ENCODE assay signal across 13 mouse cellular contexts in the genomic region with DNA sequence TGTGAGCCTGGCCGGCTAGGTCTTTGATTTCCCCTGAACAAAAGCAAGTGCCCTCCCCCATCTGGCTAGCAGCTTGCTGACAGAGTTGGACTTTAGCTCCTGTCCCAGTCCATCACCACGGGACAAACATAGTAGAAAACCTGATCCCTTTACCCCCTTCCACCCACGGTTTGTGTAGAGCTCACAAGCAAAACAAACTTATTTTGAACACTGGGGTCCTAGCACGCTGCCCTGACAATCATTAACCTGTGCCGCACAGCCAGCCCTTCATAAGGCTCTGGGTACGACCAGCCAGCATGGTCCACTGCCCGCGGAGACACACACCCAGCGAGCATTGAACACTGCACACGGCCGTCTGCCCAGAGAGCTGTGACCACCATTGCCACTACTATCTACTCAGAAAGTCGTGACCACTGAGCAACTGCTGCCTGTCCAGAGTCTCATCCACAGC. TPM values are rescaled to one million over a fixed set of nuclear protein-coding genes. Genes with fewer than 3 reads are reported as not detected.
DNase-seq lines count a peak whose midpoint lies in the region; ATAC-seq and TF ChIP-seq lines count a peak whose summit lies in the region.
"Had no signal": no experiment of that assay in that cellular context is flagged by ENCODE, and none has a peak within 500 bp of the region (broad histone marks: within the 10 kb centered on the region; RNA-seq: fewer than 3 reads in every experiment).

A gene (plus strand): TSS at position 292 of the 451 bp plus-strand sequence.

- WGBS in forebrain, embryonic 10.5 days = 42% methylated on average over 12 of the region's 12 CpGs
- WGBS in forebrain, embryonic 13.5 days = 20% methylated on average over 12 of the region's 12 CpGs
- WGBS in liver, embryonic 11.5 days = 63% methylated on average over 12 of the region's 12 CpGs

- peak; percentile 43 for DNase-seq in forebrain, embryonic 10.5 days (ENCODE audit: extremely low spot score, low spot score)
- peak; percentile 75 to 85 for DNase-seq in kidney, adult 8-10 months
- no peak for DNase-seq in liver, embryonic 11.5 days (ENCODE audit: low spot score)
- no peak for DNase-seq in left cerebral cortex, postnatal 14 days (ENCODE audit: low spot score in 2 of 2)
- DNase-seq in frontal cortex, postnatal 14 days (ENCODE audit: low spot score in 2 of 2) = no peak
- no peak for DNase-seq in frontal cortex, postnatal 25 days (ENCODE audit: low spot score in 2 of 2)
- DNase-seq: layer of hippocampus, adult 9-11 months; lung, adult 18-20 months had no signal

- H3K9ac ChIP-seq in forebrain, embryonic 13.5 days = no peak within 1 kb of the TSS
- 0 out of 2 replicates have a peak within 1 kb of the TSS, but pooled peaks have one; percentile 16 for H3K9ac ChIP-seq in liver, embryonic 11.5 days (ENCODE audit: low read depth, low read length)

- H3K4me2 ChIP-seq in forebrain, embryonic 13.5 days = no peak within 1 kb of the TSS
- peak within 1 kb of the TSS; percentile 48 for H3K4me2 ChIP-seq in liver, embryonic 11.5 days

- no peak within 1 kb of the TSS for H3K4me3 ChIP-seq in forebrain, embryonic 10.5 days
- no peak within 1 kb of the TSS for H3K4me3 ChIP-seq in forebrain, embryonic 13.5 days
- peak within 1 kb of the TSS; percentile 61 for H3K4me3 ChIP-seq in E14TG2a.4 (replicated peaks; ENCODE audit: low read length)
- peak within 1 kb of the TSS; percentile 42 for H3K4me3 ChIP-seq in liver, embryonic 11.5 days (ENCODE audit: low read depth, low read length)

- no peaks in the 10 kb centered on the region; the same call in 1 of the 2 replicates for H3K27me3 ChIP-seq in forebrain, embryonic 10.5 days (ENCODE audit: poor library complexity, severe bottlenecking)
- no peaks in the 10 kb centered on the region for H3K27me3 ChIP-seq in forebrain, embryonic 13.5 days
- peaks cover 32% of the 10 kb centered on the region for H3K27me3 ChIP-seq in E14TG2a.4 (ENCODE audit: insufficient read depth, low read length)
- no peaks in the 10 kb centered on the region for H3K27me3 ChIP-seq in liver, embryonic 11.5 days (replicated peaks; ENCODE audit: control insufficient read depth, insufficient read depth, low read length)

- H3K36me3 ChIP-seq in forebrain, embryonic 10.5 days (replicated peaks) = no peaks in the 10 kb centered on the region
- H3K36me3 ChIP-seq in forebrain, embryonic 13.5 days (ENCODE audit: poor library complexity, severe bottlenecking) = no peaks in the 10 kb centered on the region
- no peaks in the 10 kb centered on the region for H3K36me3 ChIP-seq in E14TG2a.4 (ENCODE audit: insufficient read depth, low read length)
- no peaks in the 10 kb centered on the region for H3K36me3 ChIP-seq in liver, embryonic 11.5 days (ENCODE audit: control insufficient read depth, insufficient read depth, low read length)

- peaks cover 32% of the 10 kb centered on the region for H3K4me1 ChIP-seq in forebrain, embryonic 10.5 days
- no peaks in the 10 kb centered on the region for H3K4me1 ChIP-seq in forebrain, embryonic 13.5 days
- H3K4me1 ChIP-seq in E14TG2a.4 (replicated peaks; ENCODE audit: low read depth, low read length) = peaks cover 19% of the 10 kb centered on the region; the same call in 1 of the 2 replicates
- H3K4me1 ChIP-seq in liver, embryonic 11.5 days (replicated peaks; ENCODE audit: control insufficient read depth, insufficient read depth, low read length) = no peaks in the 10 kb centered on the region

- H3K27ac ChIP-seq in forebrain, embryonic 10.5 days = peak within 1 kb of the TSS; percentile 80
- H3K27ac ChIP-seq in forebrain, embryonic 13.5 days = no peak within 1 kb of the TSS
- peak within 1 kb of the TSS; percentile 66 for H3K27ac ChIP-seq in liver, embryonic 11.5 days (ENCODE audit: low read depth, low read length)

- ATAC-seq in forebrain, embryonic 13.5 days = no peak
- ATAC-seq in liver, embryonic 11.5 days (replicated peaks; ENCODE audit: low FRiP score) = peak; percentile 72
- ATAC-seq: Patski had no signal

- no peak for TF ChIP-seq CTCF in E14TG2a.4 (conservative IDR thresholded peaks at IDR 0.05; ENCODE audit: low read length)

- intact Hi-C loops in left cerebral cortex, postnatal 14 days (cut with DNase I) = loop anchor here (10.0 kb wide), 1 partner anchor 543 kb away; a partner anchor contains a TSS

- no peaks in the 10 kb centered on the region for H3K9me3 ChIP-seq in forebrain, embryonic 10.5 days
- H3K9me3 ChIP-seq in forebrain, embryonic 13.5 days (replicated peaks) = no peaks in the 10 kb centered on the region; the same call in 1 of the 2 replicates
- peaks cover 4% of the 10 kb centered on the region; the same call in 1 of the 2 replicates for H3K9me3 ChIP-seq in E14TG2a.4 (ENCODE audit: low read length)
- H3K9me3 ChIP-seq in liver, embryonic 11.5 days (ENCODE audit: control insufficient read depth, low read length) = peaks cover 4% of the 10 kb centered on the region; the same call in 1 of the 2 replicates

RNA-seq across cellular contexts. Expression of the gene that starts here (rescaled TPM):
- 0.10 and 0.24 TPM in 2 replicates for polyA plus RNA-seq in forebrain, embryonic 10.5 days (2016; fragmentation: Nextera tagmentation; extraction: Ambion mirVana)
- polyA plus RNA-seq in forebrain, embryonic 13.5 days (2015; fragmentation: Nextera tagmentation; extraction: Ambion mirVana) = 0.18 and 0.30 TPM in 2 replicates
- polyA plus RNA-seq in liver, embryonic 11.5 days (2014; fragmentation: Nextera tagmentation; extraction: Ambion mirVana) = 48.2 and 49.9 TPM in 2 replicates
- under 1 TPM in 1 of 2 experiments, not detected in 1; 0.31 TPM for total RNA-seq in left cerebral cortex, postnatal 14 days (2021)
- total RNA-seq: common myeloid progenitor, adult 5-6 weeks had no signal
- polyA plus RNA-seq: heart, postnatal 0 days had no signal

Comparison
In these comparisons a context has a peak if more than half of its experiments do, and no peak if none do; other contexts are left out.
1. RNA of the gene that starts here (polyA plus RNA-seq): 48.2 to 49.9 TPM in liver, embryonic 11.5 days; 0.10 to 0.24 TPM in forebrain, embryonic 10.5 days and 0.18 to 0.30 TPM in forebrain, embryonic 13.5 days; every median in the first group is over 10 times any median in the second.
2. Peak in DNase-seq and H3K27ac ChIP-seq in forebrain, embryonic 10.5 days; RNA of the gene not detected or under 1 TPM.
3. DNase-seq: peak in kidney, adult 8-10 months (2 of 2); none in liver, embryonic 11.5 days (single experiment), left cerebral cortex, postnatal 14 days (0 of 2), frontal cortex, postnatal 14 days (0 of 2) and frontal cortex, postnatal 25 days (0 of 2).
4. H3K4me3 ChIP-seq: peak in E14TG2a.4 (single experiment) and liver, embryonic 11.5 days (single experiment); none in forebrain, embryonic 10.5 days (single experiment) and forebrain, embryonic 13.5 days (single experiment).